Mouse (Mus musculus): ENCODE measurements around the gene Sesn1.
"Not testable (repeated sequence)": the region's sequence is repeated elsewhere in the genome, so short reads cannot be mapped to it uniquely, and the experiment has no call there.

Gene Sesn1

GRCm38 (mm10) chr10:41821171-41821570, 11.4 kb downstream of the Sesn1 start:
- no peak for DNase-seq (ENCODE audit: low spot score in 2 of 2)

GRCm38 (mm10) chr10:41822573-41823281, 13.0 kb downstream of the Sesn1 start:
- no peak for DNase-seq (ENCODE audit: low spot score in 2 of 2)

DNA sequence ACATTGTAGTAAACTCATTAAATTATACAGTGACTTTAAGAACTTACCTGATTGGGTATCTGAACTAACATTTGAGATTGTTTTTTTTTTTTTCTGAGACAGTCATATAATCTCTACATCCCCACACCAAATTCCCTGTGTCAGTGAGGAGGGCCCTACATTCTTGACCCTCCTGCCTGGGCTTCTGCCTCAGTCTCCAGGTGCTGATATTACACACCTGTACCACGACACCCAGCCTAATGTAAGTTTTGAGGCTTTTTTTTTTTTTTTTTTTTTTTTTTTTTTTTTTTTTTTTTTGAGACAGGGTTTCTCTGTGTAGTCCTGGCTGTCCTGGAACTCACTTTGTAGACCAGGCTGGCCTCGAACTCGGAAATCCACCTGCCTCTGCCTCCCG, 13.5 kb downstream of the Sesn1 start:
- DNase-seq (ENCODE audit: low spot score in 2 of 2): not testable (repeated sequence)

- DNase-seq (ENCODE audit: low spot score in 2 of 2): no peak
These were observed 14.2 kb downstream of the Sesn1 start for GRCm38 (mm10) chr10:41823916-41824315.

GRCm38 (mm10) chr10:41825041-41825440, 15.3 kb downstream of the Sesn1 start:
- no peak for DNase-seq (ENCODE audit: low spot score in 2 of 2)

- DNase-seq (ENCODE audit: low spot score in 2 of 2): no peak
These were observed 16.3 kb downstream of the Sesn1 start for GRCm38 (mm10) chr10:41825996-41826395.

DNA sequence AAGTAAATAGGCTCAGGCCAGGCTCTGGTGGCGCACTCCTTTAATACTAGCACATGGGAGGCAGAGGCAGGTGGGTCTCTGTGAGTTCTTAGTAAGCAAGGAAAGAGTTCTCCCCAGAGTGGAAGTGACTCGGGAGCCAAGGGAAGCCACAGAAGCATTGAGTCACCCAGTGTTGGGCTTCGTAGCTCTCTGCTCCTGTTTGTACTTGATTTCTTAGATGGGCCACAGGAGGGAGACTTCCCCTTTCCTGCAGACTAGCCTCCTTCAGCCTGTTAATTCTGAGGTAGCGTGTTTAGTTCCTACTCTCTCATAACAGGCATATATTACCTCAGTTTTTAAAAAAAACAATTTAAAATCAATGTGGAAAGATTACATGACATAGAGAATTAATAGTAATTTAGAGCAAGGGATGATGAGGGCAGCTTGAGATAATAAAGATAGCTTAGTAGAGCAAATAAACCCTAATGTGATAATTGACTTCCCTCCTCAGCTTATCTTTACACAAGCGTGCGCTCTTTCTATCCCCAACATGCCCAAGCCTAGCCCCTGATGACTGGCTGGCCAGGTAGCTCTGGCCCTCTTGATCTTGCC, 16.9 kb downstream of the Sesn1 start:
- DNase-seq (ENCODE audit: low spot score in 2 of 2): no peak

- DNase-seq (ENCODE audit: low spot score in 2 of 2): no peak
These were observed 18.0 kb downstream of the Sesn1 start for GRCm38 (mm10) chr10:41827784-41828183.

DNA sequence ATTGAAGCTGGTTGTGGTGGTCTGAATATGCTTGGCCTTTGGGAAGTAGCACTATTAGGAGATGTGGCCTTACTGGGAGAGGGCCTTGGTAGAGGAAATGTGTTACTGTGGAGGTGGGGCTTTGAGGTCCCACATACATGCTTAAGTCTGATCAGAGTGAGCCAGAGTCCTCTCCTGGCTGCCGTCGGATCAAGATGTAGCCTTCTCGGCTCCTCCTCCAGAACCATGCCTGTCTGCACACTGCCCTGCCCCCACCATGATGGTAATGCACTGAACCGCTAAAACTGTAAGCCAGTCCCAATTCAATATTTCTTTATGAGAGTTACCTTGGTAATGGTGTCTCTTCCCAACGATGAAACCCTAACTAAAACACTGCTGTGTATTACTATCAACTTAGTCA, 19.5 kb downstream of the Sesn1 start:
- DNase-seq (ENCODE audit: low spot score in 2 of 2): no peak

DNA sequence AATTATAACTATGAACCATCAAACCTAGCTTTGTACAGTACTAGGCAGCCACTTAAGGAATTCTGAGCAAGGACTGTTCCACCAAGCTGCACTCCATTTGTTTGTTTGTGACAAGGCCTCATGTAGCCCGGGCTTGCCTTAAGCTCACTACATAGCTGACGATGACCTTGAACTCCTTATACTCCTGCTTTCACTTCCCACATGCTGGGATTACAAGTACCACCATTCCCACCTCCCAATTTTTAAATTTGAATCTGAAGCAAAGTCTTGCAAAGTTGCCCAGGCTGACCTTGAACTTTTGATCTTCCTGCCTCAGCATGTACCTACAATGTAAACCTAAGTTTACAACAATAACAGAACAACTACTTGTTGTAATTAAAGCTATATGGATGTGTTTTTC, 20.2 kb downstream of the Sesn1 start:
- no peak for DNase-seq (ENCODE audit: low spot score in 2 of 2)

DNA sequence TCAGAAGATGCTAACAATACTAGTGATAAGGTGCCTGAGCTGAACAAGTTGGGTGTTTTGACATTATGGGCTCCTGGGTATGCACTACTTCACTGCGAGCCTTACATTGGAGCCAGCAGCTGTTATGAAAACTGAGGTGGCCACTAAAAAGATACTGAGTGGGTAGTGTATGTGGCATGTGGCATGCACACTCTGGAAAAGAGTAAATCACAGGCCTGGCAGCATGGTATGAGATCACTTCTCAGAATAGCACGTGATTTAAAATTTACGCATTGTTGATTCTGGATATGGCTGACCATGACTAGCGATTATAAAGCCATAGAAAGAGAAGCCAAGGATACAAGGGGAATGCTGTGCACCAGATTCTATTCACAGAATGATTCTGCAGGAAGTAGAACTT, 20.7 kb downstream of the Sesn1 start:
- DNase-seq (ENCODE audit: low spot score in 2 of 2): no peak

DNA sequence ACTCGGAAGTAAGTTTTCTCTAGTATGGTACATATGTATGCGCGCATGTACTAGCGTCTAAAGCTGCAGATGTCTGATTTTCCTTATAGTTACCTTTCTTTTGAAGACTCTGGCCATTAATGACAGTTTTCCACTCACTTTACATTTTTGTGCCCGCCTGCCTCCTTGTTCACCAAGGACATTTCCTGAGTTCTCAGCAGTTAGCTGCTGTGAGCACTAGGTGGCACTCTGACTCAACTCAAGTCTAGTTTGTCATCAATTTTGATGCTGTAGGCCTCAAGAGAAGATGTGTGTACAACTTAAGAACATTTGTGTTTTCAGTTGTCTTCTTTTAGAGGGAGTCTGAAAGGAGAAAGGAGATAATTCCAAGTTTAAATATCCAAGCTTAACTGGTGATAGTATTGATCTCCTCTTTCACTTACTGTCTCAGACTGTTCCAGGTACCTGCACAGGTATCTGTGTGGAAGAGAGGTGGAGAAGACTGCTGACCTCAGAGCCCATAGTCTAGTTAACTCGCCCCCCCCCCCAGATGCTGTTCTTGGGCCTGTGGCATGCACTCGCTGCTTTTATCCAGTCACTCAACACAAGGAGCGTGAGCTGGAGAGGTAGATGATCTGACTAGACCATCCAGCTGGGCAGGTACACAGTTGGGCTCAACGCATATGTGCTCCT, 21.3 kb downstream of the Sesn1 start:
- peak; percentile 50 to 62 for DNase-seq (ENCODE audit: low spot score in 2 of 2)

DNA sequence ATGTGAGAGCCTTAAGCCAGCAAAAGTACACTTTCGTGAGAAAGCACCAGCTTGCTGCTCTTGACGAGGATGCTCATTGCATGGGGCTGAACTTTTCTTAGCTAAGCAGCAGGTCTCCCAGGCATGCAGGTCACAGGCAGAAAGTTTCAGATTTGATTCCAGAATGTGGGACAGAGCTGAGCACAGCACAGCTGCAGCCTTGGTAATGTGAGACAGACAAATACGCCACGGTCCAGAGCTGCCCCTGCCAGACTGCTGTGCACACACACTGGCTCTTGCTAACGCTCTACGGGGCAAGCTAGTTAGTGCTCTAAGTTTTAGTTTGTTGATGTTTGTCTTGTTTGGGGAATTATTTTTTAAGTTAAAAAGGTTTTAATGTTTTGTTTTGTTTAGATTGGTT, 22.5 kb downstream of the Sesn1 start:
- no peak for DNase-seq (ENCODE audit: low spot score in 2 of 2)

GRCm38 (mm10) chr10:41834131-41834530, 24.4 kb downstream of the Sesn1 start:
- no peak for DNase-seq (ENCODE audit: low spot score in 2 of 2)

- DNase-seq (ENCODE audit: low spot score in 2 of 2): no peak
These were observed 29.2 kb downstream of the Sesn1 start for GRCm38 (mm10) chr10:41838911-41839310.

GRCm38 (mm10) chr10:41847737-41848136, 38.0 kb downstream of the Sesn1 start:
- no peak for DNase-seq (ENCODE audit: low spot score in 2 of 2)

DNA sequence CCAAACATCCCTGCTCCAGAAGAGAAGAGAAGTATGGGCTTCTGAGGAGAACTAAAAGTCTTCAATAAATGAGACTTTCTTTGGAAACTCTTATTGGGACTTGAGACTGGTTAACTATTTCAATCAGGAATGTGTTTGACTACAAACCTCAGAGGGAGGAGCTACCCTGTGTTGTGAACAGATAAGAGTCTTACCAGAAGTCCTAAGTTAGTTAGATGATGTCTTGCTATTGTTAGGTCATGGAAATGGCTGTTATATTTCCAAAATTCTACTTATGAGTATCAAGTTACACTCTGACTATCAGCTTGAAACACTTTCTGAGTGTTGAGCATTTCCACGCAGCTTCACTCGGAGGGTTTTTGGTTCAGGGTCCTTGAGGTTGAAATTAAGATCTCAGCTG, 39.0 kb downstream of the Sesn1 start:
- no peak for DNase-seq (ENCODE audit: low spot score in 2 of 2)

DNA sequence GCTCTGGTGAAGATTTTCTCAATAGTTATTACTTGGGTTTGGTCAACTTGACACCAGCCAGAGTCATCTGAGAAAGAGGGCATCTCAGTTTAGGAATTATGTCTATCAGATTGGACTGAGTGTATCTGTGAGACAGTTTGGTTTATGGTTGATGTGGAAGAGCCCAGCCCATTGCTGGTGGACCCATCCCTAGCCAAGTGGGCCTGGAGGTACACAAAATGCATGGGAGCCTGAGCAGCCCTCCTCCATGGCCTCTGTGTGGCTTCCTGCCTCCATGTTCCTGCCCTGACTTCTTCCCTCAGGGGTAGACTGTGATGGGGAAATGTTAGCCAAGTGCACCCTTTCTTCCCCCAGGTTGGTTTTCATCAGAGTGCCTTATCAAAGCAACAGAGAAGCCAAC, 50.1 kb downstream of the Sesn1 start:
- DNase-seq (ENCODE audit: low spot score in 2 of 2): no peak

- no peak for DNase-seq (ENCODE audit: low spot score in 2 of 2)
These were observed 50.5 kb downstream of the Sesn1 start for GRCm38 (mm10) chr10:41860275-41860688.

GRCm38 (mm10) chr10:41863053-41863452, 53.3 kb downstream of the Sesn1 start:
- DNase-seq (ENCODE audit: low spot score in 2 of 2): no peak

DNA sequence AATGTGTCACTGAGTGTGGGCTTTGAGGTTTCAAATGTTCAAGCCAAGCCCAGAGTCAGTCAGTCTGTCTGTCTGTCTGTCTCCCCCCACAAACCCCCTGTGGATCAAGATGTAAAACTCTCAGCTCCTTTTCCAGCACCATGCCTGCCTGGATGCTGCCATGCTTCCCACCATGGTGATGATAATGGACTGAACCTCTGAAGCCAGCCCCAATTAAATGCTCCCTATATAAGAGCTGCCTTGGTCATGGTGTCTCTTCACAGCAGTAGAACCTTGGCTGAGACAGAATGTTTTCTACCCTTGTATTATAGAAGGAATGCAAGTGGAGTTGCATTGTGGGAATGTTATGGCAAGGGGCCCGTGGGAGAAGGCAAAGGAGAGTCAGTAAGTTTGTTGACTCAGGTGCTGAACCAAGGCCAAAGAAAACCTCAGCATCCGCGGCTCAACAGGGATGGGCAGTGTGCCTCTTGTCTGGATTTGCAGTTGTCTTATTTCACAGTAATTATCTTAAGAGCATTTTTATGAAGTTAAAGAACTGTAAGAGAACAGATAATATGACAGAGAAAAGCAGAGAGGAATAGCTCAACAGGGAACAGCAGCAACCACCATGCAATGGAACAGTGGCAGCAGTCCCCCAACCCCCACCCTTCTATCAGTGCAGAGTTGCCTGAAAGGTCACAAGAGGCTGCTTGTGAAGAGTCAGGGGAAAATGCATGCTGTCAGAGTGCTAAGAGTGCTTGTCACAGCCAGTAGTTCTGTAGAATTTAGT, 56.5 kb downstream of the Sesn1 start:
- no peak for DNase-seq (ENCODE audit: low spot score in 2 of 2)

DNA sequence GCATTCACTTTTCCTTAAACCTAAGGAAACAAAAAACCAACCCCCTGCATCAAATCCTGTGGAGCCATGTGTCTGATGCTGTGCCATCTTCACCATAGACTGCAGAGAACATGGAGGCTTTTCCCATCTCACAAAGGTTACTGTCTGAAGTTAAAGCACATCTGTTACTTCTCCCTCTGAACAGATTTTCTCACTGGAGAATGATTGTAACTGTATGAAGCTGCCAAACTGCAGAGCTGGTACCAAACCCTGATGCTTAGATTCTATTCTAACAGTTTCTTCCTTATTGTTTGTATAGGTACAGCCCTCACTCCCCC, 57.1 kb downstream of the Sesn1 start:
- no peak for DNase-seq (ENCODE audit: low spot score in 2 of 2)

DNA sequence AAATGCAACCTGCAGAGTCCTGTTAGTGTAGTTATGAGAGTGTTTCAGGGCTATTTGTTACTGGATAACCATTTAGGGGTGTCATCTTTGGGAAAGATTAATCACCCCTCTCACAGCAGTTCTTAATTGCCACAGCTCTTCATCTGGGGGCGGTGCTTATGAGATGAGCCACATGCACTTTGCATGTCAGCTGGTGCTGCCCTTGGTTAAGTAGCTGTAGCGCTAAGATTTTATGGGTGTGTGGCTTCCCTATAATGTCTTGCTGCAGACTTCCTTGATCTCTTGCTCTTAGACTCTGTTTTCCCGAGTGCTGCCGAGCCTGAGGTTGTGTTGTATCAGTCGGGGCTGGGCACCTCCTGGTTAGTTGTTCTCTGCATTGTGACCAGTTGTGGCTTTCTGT, 58.2 kb downstream of the Sesn1 start:
- DNase-seq (ENCODE audit: low spot score in 2 of 2): no peak

Data from frontal cortex, postnatal 25 days (tissue).